Mouse (Mus musculus) embryo, embryonic 11.5 days (tissue): ENCODE results near the gene Gm17535.
"Not testable (repeated sequence)": the region's sequence is repeated elsewhere in the genome, so short reads cannot be mapped to it uniquely, and the experiment has no call there.

Source experiments
- DNase-seq: peaks from one replicate; pipeline ENCODE4 v3.0.0-alpha.2; 2012; ENCODE audit warnings: low read depth, low spot score

Gm17535 gene

DNA sequence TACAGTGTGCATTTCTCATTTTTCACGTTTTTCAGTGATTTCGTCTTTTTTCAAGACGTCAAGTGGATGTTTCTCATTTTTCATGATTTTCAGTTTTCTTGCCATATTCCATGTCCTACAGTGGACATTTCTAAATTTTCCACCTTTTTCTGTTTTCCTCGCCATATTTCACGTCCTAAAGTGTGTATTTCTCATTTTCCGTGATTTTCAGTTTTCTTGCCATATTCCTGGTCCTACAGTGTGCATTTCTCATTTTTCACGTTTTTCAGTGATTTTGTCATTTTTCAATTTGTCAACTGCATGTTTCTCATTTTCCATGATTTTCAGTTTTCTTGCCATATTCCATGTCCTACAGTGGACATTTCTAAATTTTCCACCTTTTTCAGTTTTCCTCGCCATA lies at the start of gene Gm17535:
Gene Gm17535 (plus strand): TSS at position 301 of the 400 bp plus-strand sequence.
- not testable (repeated sequence) for DNase-seq

DNA sequence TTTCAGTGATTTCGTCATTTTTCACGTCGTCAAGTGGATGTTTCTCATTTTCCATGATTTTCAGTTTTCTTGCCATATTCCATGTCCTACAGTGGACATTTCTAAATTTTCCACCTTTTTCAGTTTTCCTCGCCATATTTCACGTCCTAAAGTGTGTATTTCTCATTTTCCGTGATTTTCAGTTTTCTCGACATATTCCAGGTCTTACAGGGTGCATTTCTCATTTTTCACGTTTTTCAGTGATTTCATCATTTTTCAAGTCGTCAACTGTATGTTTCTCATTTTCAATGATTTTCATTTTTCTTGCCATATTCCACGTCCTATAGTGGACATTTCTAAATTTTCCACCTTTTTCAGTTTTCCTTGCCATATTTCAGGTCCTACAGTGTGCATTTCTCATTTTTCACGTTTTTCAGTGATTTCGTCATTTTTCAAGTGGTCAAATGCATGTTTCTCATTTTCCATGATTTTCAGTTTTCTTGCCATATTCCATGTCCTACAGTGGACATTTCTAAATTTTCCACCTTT lies 33.9 kb upstream of the Gm17535 start, which contains the start of gene Gm10722:
Gene Gm10722 (plus strand): TSS at position 478 of the 528 bp plus-strand sequence.
- DNase-seq = peak; percentile 27

DNA sequence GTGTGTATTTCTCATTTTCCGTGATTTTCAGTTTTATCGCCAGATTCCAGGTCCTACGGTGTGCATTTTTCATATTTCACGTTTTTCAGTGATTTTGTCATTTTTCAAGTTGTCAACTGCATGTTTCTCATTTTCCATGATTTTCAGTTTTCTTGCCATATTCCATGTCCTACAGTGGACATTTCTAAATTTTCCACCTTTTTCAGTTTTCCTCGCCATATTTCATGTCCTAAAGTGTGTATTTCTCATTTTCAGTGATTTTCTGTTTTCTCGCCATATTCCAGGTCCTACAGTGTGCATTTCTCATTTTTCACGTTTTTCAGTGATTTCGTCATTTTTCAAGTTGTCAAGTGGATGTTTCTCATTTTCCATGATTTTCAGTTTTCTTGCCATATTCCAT lies 33.4 kb upstream of the Gm17535 start:
- DNase-seq = not testable (repeated sequence)

DNA sequence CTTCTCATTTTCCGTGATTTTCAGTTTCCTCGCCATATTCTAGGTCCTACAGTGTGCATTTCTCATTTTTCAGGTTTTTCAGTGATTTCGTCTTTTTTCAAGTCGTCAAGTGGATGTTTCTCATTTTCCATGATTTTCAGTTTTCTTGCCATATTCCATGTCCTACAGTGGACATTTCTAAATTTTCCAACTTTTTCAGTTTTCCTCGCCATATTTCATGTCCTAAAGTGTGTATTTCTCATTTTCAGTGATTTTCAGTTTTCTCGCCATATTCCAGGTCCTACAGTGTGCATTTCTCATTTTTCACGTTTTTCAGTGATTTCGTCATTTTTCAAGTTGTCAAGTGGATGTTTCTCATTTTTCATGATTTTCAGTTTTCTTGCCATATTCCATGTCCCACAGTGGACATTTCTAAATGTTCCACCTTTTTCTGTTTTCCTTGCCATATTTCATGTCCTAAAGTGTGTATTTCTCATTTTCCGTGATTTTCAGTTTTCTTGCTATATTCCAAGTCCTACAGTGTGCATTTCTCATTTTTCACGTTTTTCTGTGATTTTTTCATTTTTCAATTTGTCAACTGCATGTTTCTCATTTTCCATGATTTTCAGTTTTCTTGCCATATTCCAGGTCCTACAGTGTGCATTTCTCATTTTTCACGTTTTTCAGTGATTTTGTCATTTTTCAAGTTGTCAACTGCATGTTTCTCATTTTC lies 32.3 kb upstream of the Gm17535 start:
- DNase-seq = peak; percentile 9

DNA sequence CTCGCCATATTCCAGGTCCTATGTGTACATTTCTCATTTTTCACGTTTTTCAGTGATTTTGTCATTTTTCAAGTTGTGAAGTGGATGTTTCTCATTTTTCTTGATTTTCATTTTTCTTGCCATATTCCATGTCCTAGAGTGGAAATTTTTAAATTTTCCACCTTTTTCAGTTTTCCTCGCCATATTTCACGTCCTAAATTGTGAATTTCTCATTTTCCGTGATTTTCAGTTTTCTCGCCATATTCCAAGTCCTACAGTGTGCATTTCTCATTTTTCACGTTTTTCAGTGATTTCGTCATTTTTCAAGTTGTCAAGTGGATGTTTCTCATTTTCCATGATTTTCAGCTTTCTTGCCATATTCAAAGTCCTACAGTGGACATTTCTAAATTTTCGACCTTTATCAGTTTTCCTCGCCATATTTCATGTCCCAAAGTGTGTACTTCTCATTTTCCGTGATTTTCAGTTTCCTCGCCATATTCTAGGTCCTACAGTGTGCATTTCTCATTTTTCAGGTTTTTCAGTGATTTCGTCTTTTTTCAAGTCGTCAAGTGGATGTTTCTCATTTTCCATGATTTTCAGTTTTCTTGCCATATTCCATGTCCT lies 31.5 kb upstream of the Gm17535 start, which contains the start of gene Gm11168:
Gene Gm11168 (plus strand): TSS at position 553 of the 603 bp plus-strand sequence.
- DNase-seq = not testable (repeated sequence)

DNA sequence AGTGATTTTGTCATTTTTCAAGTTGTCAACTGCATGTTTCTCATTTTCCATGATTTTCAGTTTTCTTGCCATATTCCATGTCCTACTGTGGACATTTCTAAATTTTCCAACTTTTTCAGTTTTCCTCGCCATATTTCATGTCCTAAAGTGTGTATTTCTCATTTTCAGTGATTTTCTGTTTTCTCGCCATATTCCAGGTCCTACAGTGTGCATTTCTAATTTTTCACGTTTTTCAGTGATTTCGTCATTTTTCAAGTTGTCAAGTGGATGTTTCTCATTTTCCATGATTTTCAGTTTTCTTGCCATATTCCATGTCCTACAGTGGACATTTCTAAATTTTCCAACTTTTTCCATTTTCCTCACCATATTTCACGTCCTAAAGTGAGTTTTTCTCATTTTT lies 28.2 kb upstream of the Gm17535 start:
- DNase-seq = not testable (repeated sequence)

DNA sequence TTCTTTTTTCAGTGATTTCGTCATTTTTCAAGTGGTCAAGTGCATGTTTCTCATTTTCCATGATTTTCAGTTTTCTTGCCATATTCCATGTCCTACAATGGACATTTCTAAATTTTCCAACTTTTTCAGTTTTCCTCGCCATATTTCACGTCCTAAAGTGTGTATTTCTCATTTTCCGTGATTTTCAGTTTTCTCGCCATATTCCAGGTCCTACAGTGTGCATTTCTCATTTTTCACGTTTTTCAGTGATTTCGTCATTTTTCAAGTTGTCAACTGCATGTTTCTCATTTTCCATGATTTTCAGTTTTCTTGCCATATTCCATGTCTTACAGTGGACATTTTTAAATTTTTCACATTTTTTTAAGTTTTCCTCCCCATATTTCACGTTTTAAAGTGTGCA lies 27.8 kb upstream of the Gm17535 start:
- DNase-seq = not testable (repeated sequence)

DNA sequence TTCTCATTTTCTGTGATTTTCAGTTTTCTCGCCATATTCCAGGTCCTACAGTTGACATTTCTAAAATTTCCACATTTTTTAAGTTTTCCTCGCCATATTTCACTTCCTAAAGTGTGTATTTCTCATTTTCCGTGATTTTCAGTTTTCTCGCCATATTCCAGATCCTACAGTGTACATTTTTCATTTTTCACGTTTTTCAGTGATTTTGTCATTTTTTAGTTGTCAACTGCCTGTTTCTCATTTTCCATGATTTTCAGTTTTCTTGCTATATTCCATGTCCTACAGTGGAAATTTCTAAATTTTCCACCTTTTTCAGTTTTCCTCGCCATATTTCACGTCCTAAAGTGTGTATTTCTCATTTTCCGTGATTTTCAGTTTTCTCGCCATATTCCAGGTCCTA lies 27.1 kb upstream of the Gm17535 start:
- peak; percentile 14 for DNase-seq

DNA sequence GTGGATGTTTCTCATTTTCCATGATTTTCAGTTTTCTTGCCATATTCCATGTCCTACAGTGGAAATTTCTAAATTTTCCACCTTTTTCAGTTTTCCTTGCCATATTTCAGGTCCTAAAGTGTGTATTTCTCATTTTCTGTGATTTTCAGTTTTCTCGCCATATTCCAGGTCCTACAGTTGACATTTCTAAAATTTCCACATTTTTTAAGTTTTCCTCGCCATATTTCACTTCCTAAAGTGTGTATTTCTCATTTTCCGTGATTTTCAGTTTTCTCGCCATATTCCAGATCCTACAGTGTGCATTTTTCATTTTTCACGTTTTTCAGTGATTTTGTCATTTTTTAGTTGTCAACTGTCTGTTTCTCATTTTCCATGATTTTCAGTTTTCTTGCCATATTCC lies 25.1 kb upstream of the Gm17535 start:
- DNase-seq = not testable (repeated sequence)

DNA sequence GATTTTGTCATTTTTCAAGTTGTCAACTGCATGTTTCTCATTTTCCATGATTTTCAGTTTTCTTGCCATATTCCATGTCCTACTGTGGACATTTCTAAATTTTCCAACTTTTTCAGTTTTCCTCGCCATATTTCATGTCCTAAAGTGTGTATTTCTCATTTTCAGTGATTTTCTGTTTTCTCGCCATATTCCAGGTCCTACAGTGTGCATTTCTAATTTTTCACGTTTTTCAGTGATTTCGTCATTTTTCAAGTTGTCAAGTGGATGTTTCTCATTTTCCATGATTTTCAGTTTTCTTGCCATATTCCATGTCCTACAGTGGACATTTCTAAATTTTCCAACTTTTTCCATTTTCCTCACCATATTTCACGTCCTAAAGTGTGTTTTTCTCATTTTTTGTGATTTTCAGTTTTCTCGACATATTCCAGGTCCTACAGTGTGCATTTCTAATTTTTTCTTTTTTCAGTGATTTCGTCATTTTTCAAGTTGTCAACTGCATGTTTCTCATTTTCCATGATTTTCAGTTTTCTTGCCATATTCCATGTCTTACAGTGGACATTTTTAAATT lies 22.3 kb upstream of the Gm17535 start:
- DNase-seq = not testable (repeated sequence)

DNA sequence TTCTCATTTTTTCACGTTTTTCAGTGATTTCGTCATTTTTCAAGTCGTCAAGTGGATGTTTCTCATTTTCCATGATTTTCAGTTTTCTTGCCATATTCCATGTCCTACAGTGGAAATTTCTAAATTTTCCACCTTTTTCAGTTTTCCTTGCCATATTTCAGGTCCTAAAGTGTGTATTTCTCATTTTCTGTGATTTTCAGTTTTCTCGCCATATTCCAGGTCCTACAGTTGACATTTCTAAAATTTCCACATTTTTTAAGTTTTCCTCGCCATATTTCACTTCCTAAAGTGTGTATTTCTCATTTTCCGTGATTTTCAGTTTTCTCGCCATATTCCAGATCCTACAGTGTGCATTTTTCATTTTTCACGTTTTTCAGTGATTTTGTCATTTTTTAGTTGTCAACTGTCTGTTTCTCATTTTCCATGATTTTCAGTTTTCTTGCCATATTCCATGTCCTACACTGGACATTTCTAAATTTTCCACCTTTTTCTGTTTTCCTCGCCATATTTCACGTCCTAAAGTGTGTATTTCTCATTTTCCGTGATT lies 21.6 kb upstream of the Gm17535 start, which contains the start of gene Gm10721:
Gene Gm10721 (plus strand): TSS at position 408 of the 547 bp plus-strand sequence.
- DNase-seq = not testable (repeated sequence)

DNA sequence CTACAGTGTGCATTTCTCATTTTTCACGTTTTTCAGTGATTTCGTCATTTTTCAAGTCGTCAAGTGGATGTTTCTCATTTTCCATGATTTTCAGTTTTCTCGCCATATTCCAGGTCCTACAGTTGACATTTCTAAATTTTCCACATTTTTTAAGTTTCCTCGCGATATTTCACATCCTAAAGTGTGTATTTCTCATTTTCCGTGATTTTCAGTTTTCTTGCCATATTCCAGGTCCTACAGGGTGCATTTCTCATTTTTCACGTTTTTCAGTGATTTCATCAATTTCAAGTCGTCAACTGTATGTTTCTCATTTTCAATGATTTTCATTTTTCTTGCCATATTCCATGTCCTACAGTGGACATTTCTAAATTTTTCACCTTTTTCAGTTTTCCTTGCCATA lies 19.0 kb upstream of the Gm17535 start, which contains the start of gene Gm10720:
Gene Gm10720 (plus strand): TSS at position 301 of the 400 bp plus-strand sequence.
- not testable (repeated sequence) for DNase-seq

DNA sequence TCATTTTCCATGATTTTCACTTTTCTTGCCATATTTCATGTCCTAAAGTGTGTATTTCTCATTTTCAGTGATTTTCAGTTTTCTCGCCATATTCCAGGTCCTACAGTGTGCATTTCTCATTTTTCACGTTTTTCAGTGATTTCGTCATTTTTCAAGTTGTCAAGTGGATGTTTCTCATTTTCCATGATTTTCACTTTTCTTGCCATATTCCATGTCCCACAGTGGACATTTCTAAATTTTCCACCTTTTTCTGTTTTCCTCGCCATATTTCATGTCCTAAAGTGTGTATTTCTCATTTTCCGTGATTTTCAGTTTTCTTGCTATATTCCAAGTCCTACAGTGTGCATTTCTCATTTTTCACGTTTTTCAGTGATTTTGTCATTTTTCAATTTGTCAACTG lies 18.5 kb upstream of the Gm17535 start:
- not testable (repeated sequence) for DNase-seq

DNA sequence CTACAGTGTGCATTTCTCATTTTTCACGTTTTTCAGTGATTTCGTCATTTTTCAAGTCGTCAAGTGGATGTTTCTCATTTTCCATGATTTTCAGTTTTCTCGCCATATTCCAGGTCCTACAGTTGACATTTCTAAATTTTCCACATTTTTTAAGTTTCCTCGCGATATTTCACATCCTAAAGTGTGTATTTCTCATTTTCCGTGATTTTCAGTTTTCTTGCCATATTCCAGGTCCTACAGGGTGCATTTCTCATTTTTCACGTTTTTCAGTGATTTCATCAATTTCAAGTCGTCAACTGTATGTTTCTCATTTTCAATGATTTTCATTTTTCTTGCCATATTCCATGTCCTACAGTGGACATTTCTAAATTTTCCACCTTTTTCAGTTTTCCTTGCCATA lies 17.3 kb upstream of the Gm17535 start, which contains the start of gene Gm10719:
Gene Gm10719 (plus strand): TSS at position 301 of the 400 bp plus-strand sequence.
- DNase-seq = not testable (repeated sequence)

DNA sequence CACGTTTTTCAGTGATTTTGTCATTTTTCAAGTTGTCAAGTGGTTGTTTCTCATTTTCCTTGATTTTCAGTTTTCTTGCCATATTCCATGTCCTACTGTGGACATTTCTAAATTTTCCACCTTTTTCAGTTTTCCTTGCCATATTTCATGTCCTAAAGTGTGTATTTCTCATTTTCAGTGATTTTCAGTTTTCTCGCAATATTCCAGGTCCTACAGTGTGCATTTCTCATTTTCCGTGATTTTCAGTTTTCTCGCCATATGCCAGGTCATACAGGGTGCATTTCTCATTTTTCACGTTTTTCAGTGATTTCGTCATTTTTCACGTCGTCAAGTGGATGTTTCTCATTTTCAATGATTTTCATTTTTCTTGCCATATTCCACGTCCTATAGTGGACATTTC lies 15.5 kb upstream of the Gm17535 start:
- DNase-seq = not testable (repeated sequence)

DNA sequence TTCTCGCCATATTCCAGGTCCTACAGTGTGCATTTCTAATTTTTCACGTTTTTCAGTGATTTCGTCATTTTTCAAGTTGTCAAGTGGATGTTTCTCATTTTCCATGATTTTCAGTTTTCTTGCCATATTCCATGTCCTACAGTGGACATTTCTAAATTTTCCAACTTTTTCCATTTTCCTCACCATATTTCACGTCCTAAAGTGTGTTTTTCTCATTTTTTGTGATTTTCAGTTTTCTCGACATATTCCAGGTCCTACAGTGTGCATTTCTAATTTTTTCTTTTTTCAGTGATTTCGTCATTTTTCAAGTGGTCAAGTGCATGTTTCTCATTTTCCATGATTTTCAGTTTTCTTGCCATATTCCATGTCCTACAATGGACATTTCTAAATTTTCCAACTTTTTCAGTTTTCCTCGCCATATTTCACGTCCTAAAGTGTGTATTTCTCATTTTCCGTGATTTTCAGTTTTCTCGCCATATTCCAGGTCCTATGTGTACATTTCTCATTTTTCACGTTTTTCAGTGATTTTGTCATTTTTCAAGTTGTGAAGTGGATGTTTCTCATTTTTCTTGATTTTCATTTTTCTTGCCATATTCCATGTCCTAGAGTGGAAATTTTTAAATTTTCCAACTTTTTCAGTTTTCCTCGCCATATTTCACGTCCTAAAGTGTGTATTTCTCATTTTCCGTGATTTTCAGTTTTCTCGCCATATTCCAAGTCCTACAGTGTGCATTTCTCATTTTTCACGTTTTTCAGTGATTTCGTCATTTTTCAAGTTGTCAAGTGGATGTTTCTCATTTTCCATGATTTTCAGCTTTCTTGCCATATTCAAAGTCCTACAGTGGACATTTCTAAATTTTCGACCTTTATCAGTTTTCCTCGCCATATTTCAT lies 14.3 kb upstream of the Gm17535 start:
- DNase-seq = not testable (repeated sequence)

DNA sequence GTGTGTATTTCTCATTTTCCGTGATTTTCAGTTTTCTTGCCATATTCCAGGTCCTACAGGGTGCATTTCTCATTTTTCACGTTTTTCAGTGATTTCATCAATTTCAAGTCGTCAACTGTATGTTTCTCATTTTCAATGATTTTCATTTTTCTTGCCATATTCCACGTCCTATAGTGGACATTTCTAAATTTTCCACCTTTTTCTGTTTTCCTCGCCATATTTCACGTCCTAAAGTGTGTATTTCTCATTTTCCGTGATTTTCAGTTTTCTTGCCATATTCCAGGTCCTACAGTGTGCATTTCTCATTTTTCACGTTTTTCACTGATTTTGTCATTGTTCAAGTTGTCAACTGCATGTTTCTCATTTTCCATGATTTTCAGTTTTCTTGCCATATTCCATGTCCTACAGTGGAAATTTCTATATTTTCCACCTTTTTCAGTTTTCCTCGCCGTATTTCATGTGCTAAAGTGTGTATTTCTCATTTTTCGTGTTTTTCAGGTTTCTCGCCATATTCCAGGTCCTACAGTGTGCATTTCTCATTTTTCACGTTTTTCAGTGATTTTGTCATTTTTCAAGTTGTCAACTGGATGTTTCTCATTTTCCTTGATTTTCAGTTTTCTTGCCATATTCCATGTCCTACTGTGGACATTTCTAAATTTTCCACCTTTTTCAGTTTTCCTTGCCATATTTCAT lies 11.9 kb upstream of the Gm17535 start:
- DNase-seq = peak; percentile 20

DNA sequence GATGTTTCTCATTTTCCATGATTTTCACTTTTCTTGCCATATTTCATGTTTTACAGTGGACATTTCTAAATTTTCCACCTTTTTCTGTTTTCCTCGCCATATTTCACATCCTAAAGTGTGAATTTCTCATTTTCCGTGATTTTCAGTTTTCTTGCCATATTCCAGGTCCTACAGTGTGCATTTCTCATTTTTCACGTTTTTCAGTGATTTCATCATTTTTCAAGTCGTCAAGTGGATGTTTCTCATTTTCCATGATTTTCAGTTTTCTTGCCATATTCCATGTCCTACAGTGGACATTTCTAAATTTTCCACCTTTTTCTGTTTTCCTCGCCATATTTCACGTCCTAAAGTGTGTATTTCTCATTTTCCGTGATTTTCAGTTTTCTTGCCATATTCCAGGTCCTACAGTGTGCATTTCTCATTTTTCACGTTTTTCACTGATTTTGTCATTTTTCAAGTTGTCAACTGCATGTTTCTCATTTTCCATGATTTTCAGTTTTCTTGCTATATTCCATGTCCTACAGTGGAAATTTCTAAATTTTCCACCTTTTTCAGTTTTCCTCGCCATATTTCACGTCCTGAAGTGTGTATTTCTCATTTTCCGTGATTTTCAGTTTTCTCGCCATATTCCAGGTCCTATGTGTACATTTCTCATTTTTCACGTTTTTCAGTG lies 11.0 kb upstream of the Gm17535 start, which contains the start of gene Gm10718:
Gene Gm10718 (plus strand): TSS at position 236 of the 673 bp plus-strand sequence.
- not testable (repeated sequence) for DNase-seq

DNA sequence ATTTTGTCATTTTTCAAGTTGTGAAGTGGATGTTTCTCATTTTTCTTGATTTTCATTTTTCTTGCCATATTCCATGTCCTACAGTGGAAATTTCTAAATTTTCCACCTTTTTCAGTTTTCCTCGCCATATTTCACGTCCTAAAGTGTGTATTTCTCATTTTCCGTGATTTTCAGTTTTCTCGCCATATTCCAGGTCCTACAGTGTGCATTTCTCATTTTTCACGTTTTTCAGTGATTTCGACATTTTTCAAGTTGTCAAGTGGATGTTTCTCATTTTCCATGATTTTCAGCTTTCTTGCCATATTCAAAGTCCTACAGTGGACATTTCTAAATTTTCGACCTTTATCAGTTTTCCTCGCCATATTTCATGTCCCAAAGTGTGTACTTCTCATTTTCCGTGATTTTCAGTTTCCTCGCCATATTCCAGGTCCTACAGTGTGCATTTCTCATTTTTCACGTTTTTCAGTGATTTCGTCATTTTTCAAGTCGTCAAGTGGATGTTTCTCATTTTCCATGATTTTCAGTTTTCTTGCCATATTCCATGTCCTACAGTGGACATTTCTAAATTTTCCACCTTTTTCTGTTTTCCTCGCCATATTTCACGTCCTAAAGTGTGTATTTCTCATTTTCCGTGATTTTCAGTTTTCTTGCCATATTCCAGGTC lies 10.3 kb upstream of the Gm17535 start:
- DNase-seq = not testable (repeated sequence)
